Mouse (Mus musculus) heart, adult 18-20 months (tissue): Measurements from ENCODE around the gene Camsap3. TPM values are rescaled to one million over a fixed set of nuclear protein-coding genes. Genes with fewer than 3 reads are reported as not detected.

Experiments
- DNase-seq, 2 experiments: peaks; one replicate each; pipeline ENCODE4 v3.0.0; 2021 to 2022; ENCODE audit warnings: mixed read lengths in 1 of 2
- total RNA-seq, 2 experiments: library from RNA; stranded (reverse); gene quantifications; 2 replicates each; pipeline ENCODE4 v1.2.3; 2021

The Camsap3 gene
- total RNA-seq, 2 experiments from 2014 or later, result 1.2 to 1.6 TPM

GRCm38 (mm10) chr8:3656725-3657381 lies 69.8 kb downstream of the Camsap3 start:
- no peak for DNase-seq

Other genes with a start within 250 kb of the Camsap3 start
- 1 to 10 TPM in 1 of 2 experiments, under 1 TPM in 1; 0.30 to 2.9 TPM for gene A430078G23Rik, start 233.9 kb upstream of the Camsap3 start, total RNA-seq
- 10 to 100 TPM; 17.5 to 20.4 TPM for gene Arhgef18, start 194.3 kb upstream of the Camsap3 start, total RNA-seq
- gene Pex11g, start 119.6 kb upstream of the Camsap3 start, total RNA-seq, result 1 to 10 TPM; 3.6 to 4.2 TPM
- gene Tex45, start 116.4 kb upstream of the Camsap3 start, total RNA-seq, result not detected
- 10 to 100 TPM; 29.4 to 30.5 TPM for gene Zfp358, start 94.2 kb upstream of the Camsap3 start, total RNA-seq
- 10 to 100 TPM; 17.8 to 21.0 TPM for gene Mcoln1, start 86.8 kb upstream of the Camsap3 start, total RNA-seq
- gene Pnpla6, start 71.9 kb upstream of the Camsap3 start, total RNA-seq, result 10 to 100 TPM in 1 of 2 experiments, 1 to 10 TPM in 1; 8.1 to 10.2 TPM
- gene C330021F23Rik, start 19.3 kb upstream of the Camsap3 start, total RNA-seq, result under 1 TPM; 0.22 to 0.49 TPM
- gene Xab2, start 34.0 kb downstream of the Camsap3 start, total RNA-seq, result 10 to 100 TPM; 14.0 to 20.3 TPM
- 10 to 100 TPM; 75.5 to 95.8 TPM for gene Pet100, start 34.3 kb downstream of the Camsap3 start, total RNA-seq
- not detected for gene Pcp2, start 38.3 kb downstream of the Camsap3 start, total RNA-seq
- 1 to 10 TPM; 4.3 to 9.3 TPM for gene Stxbp2, start 43.7 kb downstream of the Camsap3 start, total RNA-seq
- gene Retn, start 68.5 kb downstream of the Camsap3 start, total RNA-seq, result 10 to 100 TPM in 1 of 2 experiments, 1 to 10 TPM in 1; 5.1 to 17.7 TPM
- gene Mcemp1, start 78.5 kb downstream of the Camsap3 start, total RNA-seq, result under 1 TPM; 0.30 to 0.49 TPM
- 1 to 10 TPM in 1 of 2 experiments, under 1 TPM in 1; 0.82 to 7.1 TPM for gene Fcor, start 85.1 kb downstream of the Camsap3 start, total RNA-seq
- gene Trappc5, start 89.0 kb downstream of the Camsap3 start, total RNA-seq, result 10 to 100 TPM; 20.0 to 21.2 TPM
- gene Fcer2a, start 106.9 kb downstream of the Camsap3 start, total RNA-seq, result 1 to 10 TPM in 1 of 2 experiments, not detected in 1; 3.4 TPM
- gene Clec4g, start 133.4 kb downstream of the Camsap3 start, total RNA-seq, result 1 to 10 TPM in 1 of 2 experiments, under 1 TPM in 1; 0.47 to 1.0 TPM
- gene Cd209a, start 161.7 kb downstream of the Camsap3 start, total RNA-seq, result under 1 TPM; 0.82 to 0.87 TPM